Mouse (Mus musculus): ENCODE measurements around the gene Adam12. TPM values are rescaled to one million over a fixed set of nuclear protein-coding genes. Genes with fewer than 3 reads are reported as not detected.

Gene Adam12
- polyA plus RNA-seq, 1 experiment from 2014 or later, result 0.57 TPM

GRCm38 (mm10) chr7:133925771-133926170 lies 306.2 kb downstream of the Adam12 start:
- 51% methylated on average over 2 of the region's 2 CpGs for WGBS
- Histone ChIP-seq H3K27ac (replicated peaks) (no peak overlapping the region), H3K27me3 (ENCODE audit: control insufficient read depth, insufficient read depth, low read length) (no peaks in the 10 kb centered on the region), H3K4me3 (ENCODE audit: low read depth, low read length) (no peak overlapping the region), H3K4me1 (replicated peaks; ENCODE audit: control insufficient read depth, insufficient read depth) (no peaks in the 10 kb centered on the region), H3K36me3 (ENCODE audit: control insufficient read depth, insufficient read depth, low read length) (no peaks in the 10 kb centered on the region), H3K9me3 (ENCODE audit: control insufficient read depth, low read length) (no peaks in the 10 kb centered on the region), H3K4me2 (replicated peaks; ENCODE audit: low read depth) (no peak overlapping the region), H3K9ac (ENCODE audit: low read length) (no peak overlapping the region)
- DNase-seq (ENCODE audit: low spot score) (no peak), ATAC-seq (ENCODE audit: low FRiP score, low TSS enrichment) (no peak)
- TF ChIP-seq EP300 (optimal IDR thresholded peaks at IDR 0.05) (no peak), CTCF (IDR thresholded peaks at IDR 0.05; ENCODE audit: low read depth) (no peak)

- DNase-seq (ENCODE audit: low spot score) (no peak), ATAC-seq (ENCODE audit: low FRiP score, low TSS enrichment) (no peak)
- no peaks in the 10 kb centered on the region for H3K27me3 ChIP-seq (ENCODE audit: control insufficient read depth, insufficient read depth, low read length)
- no peak overlapping the region for H3K4me2 ChIP-seq (replicated peaks; ENCODE audit: low read depth)
- H3K27ac ChIP-seq (replicated peaks), result no peak overlapping the region
- H3K9me3 ChIP-seq (ENCODE audit: control insufficient read depth, low read length), result no peaks in the 10 kb centered on the region
- no peak overlapping the region for H3K4me3 ChIP-seq (ENCODE audit: low read depth, low read length)
- H3K36me3 ChIP-seq (ENCODE audit: control insufficient read depth, insufficient read depth, low read length), result no peaks in the 10 kb centered on the region
- H3K4me1 ChIP-seq (replicated peaks; ENCODE audit: control insufficient read depth, insufficient read depth), result no peaks in the 10 kb centered on the region
- 32% methylated on average over 6 of the region's 6 CpGs for WGBS
- no peak overlapping the region for H3K9ac ChIP-seq (ENCODE audit: low read length)
- TF ChIP-seq CTCF (IDR thresholded peaks at IDR 0.05; ENCODE audit: low read depth) (no peak), EP300 (optimal IDR thresholded peaks at IDR 0.05) (no peak)
Measured at GRCm38 (mm10) chr7:133923994-133924393, 308.0 kb downstream of the Adam12 start.

GRCm38 (mm10) chr7:133921291-133921690 lies 310.7 kb downstream of the Adam12 start:
- WGBS, result 90% methylated on average over 4 of the region's 4 CpGs
- TF ChIP-seq EP300 (optimal IDR thresholded peaks at IDR 0.05), result no peak
- no peak for TF ChIP-seq CTCF (IDR thresholded peaks at IDR 0.05; ENCODE audit: low read depth)
- H3K27ac ChIP-seq (replicated peaks), result no peak overlapping the region
- H3K4me3 ChIP-seq (ENCODE audit: low read depth, low read length), result no peak overlapping the region
- ATAC-seq (ENCODE audit: low FRiP score, low TSS enrichment) (no peak), DNase-seq (ENCODE audit: low spot score) (no peak)
- no peaks in the 10 kb centered on the region for H3K27me3 ChIP-seq (ENCODE audit: control insufficient read depth, insufficient read depth, low read length)
- no peaks in the 10 kb centered on the region for H3K36me3 ChIP-seq (ENCODE audit: control insufficient read depth, insufficient read depth, low read length)
- H3K9ac ChIP-seq (ENCODE audit: low read length), result no peak overlapping the region
- no peaks in the 10 kb centered on the region for H3K4me1 ChIP-seq (replicated peaks; ENCODE audit: control insufficient read depth, insufficient read depth)
- no peaks in the 10 kb centered on the region for H3K9me3 ChIP-seq (ENCODE audit: control insufficient read depth, low read length)
- no peak overlapping the region for H3K4me2 ChIP-seq (replicated peaks; ENCODE audit: low read depth)

- DNase-seq (ENCODE audit: low spot score), result peak; percentile 34
- Histone ChIP-seq H3K27ac (replicated peaks) (no peak overlapping the region), H3K9ac (ENCODE audit: low read length) (no peak overlapping the region), H3K36me3 (ENCODE audit: control insufficient read depth, insufficient read depth, low read length) (no peaks in the 10 kb centered on the region), H3K4me1 (replicated peaks; ENCODE audit: control insufficient read depth, insufficient read depth) (no peaks in the 10 kb centered on the region), H3K27me3 (ENCODE audit: control insufficient read depth, insufficient read depth, low read length) (no peaks in the 10 kb centered on the region), H3K4me3 (ENCODE audit: low read depth, low read length) (no peak overlapping the region), H3K9me3 (ENCODE audit: control insufficient read depth, low read length) (no peaks in the 10 kb centered on the region), H3K4me2 (replicated peaks; ENCODE audit: low read depth) (no peak overlapping the region)
- peak; percentile 36; the same call in 1 of the 2 replicates for ATAC-seq (ENCODE audit: low FRiP score, low TSS enrichment)
- WGBS, result 68% methylated on average over 7 of the region's 7 CpGs
- TF ChIP-seq CTCF (IDR thresholded peaks at IDR 0.05; ENCODE audit: low read depth) (no peak), EP300 (optimal IDR thresholded peaks at IDR 0.05) (no peak)
Measured at GRCm38 (mm10) chr7:133920724-133921123, 311.2 kb downstream of the Adam12 start.

- ATAC-seq (ENCODE audit: low FRiP score, low TSS enrichment) (no peak), DNase-seq (ENCODE audit: low spot score) (no peak)
- no peaks in the 10 kb centered on the region for H3K9me3 ChIP-seq (ENCODE audit: control insufficient read depth, low read length)
- no peak overlapping the region for H3K9ac ChIP-seq (ENCODE audit: low read length)
- H3K27ac ChIP-seq (replicated peaks), result no peak overlapping the region
- H3K27me3 ChIP-seq (ENCODE audit: control insufficient read depth, insufficient read depth, low read length), result no peaks in the 10 kb centered on the region
- no peak overlapping the region for H3K4me3 ChIP-seq (ENCODE audit: low read depth, low read length)
- H3K4me1 ChIP-seq (replicated peaks; ENCODE audit: control insufficient read depth, insufficient read depth), result no peaks in the 10 kb centered on the region
- no peak overlapping the region for H3K4me2 ChIP-seq (replicated peaks; ENCODE audit: low read depth)
- WGBS, result 83% methylated on average over 5 of the region's 5 CpGs
- TF ChIP-seq CTCF (IDR thresholded peaks at IDR 0.05; ENCODE audit: low read depth) (no peak), EP300 (optimal IDR thresholded peaks at IDR 0.05) (no peak)
- H3K36me3 ChIP-seq (ENCODE audit: control insufficient read depth, insufficient read depth, low read length), result no peaks in the 10 kb centered on the region
Measured at GRCm38 (mm10) chr7:133919918-133920317, 312.0 kb downstream of the Adam12 start.

- Histone ChIP-seq H3K27ac (replicated peaks) (no peak overlapping the region), H3K9ac (ENCODE audit: low read length) (no peak overlapping the region), H3K27me3 (ENCODE audit: control insufficient read depth, insufficient read depth, low read length) (no peaks in the 10 kb centered on the region), H3K4me3 (ENCODE audit: low read depth, low read length) (no peak overlapping the region), H3K4me2 (replicated peaks; ENCODE audit: low read depth) (no peak overlapping the region), H3K4me1 (replicated peaks; ENCODE audit: control insufficient read depth, insufficient read depth) (no peaks in the 10 kb centered on the region), H3K36me3 (ENCODE audit: control insufficient read depth, insufficient read depth, low read length) (no peaks in the 10 kb centered on the region), H3K9me3 (ENCODE audit: control insufficient read depth, low read length) (no peaks in the 10 kb centered on the region)
- ATAC-seq (ENCODE audit: low FRiP score, low TSS enrichment), result no peak
- TF ChIP-seq CTCF (IDR thresholded peaks at IDR 0.05; ENCODE audit: low read depth) (no peak), EP300 (optimal IDR thresholded peaks at IDR 0.05) (no peak)
- WGBS, result 75% methylated on average over 5 of the region's 5 CpGs
- DNase-seq (ENCODE audit: low spot score), result no peak
Measured at GRCm38 (mm10) chr7:133919306-133919705, 312.6 kb downstream of the Adam12 start.

All from stomach, postnatal 0 days (tissue).